Comparison of ENCODE assay signal across 14 mouse cellular contexts in genomic region chr5:97090034-97090784, GRCm38 (mm10). TPM values are rescaled to one million over a fixed set of nuclear protein-coding genes. Genes with fewer than 3 reads are reported as not detected.
DNase-seq lines count a peak whose midpoint lies in the region; ATAC-seq and TF ChIP-seq lines count a peak whose summit lies in the region.
"Had no signal": no experiment of that assay in that cellular context is flagged by ENCODE, and none has a peak within 500 bp of the region (broad histone marks: within the 10 kb centered on the region; RNA-seq: fewer than 3 reads in every experiment).

No protein-coding gene starts in this region.

- WGBS in liver, postnatal 0 days (ENCODE audit: insufficient replicate concordance): 83% methylated on average over 6 of the region's 6 CpGs
- 87% methylated on average over 6 of the region's 6 CpGs for WGBS in liver, embryonic 12.5 days (ENCODE audit: insufficient replicate concordance)

- no peaks in the 10 kb centered on the region; the same call in 1 of the 2 replicates for H3K4me1 ChIP-seq in liver, postnatal 0 days (ENCODE audit: insufficient read depth)
- peaks cover 7% of the 10 kb centered on the region; the same call in 1 of the 2 replicates for H3K4me1 ChIP-seq in liver, embryonic 12.5 days
- H3K4me1 ChIP-seq: neural tube, embryonic 13.5 days had no signal

- no peak for DNase-seq in liver, postnatal 0 days
- peak; percentile 13 to 49 for DNase-seq in kidney, postnatal 36 days
- DNase-seq in naive thymus-derived CD4-positive, alpha-beta T cell, adult 2 months (ENCODE audit: low read depth): peak; percentile 20
- no peak for DNase-seq in layer of hippocampus, adult 9-10 months (ENCODE audit: low spot score)
- DNase-seq: layer of hippocampus, postnatal 36 days; right cerebral cortex, postnatal 4 days; thymus, adult 2 months had no signal

- peak; percentile 33; the same call in 1 of the 2 replicates for ATAC-seq in liver, postnatal 0 days
- no peak for ATAC-seq in liver, embryonic 12.5 days
- ATAC-seq in activated CD4-positive, CD25-positive, alpha-beta regulatory T cell, adult 4 months: peak; percentile 90
- ATAC-seq in cerebellum, adult (ENCODE audit: insufficient number of reproducible peaks, low FRiP score, low TSS enrichment): no peak
- ATAC-seq: forebrain, embryonic 16.5 days had no signal

- H3K4me3 ChIP-seq in liver, postnatal 0 days (ENCODE audit: low read depth, low read length): no peak overlapping the region
- H3K4me3 ChIP-seq in liver, embryonic 12.5 days: no peak overlapping the region
- H3K4me3 ChIP-seq: heart, embryonic 12.5 days; neural tube, embryonic 13.5 days had no signal

- TF ChIP-seq EP300 in liver, postnatal 0 days (IDR thresholded peaks at IDR 0.05; ENCODE audit: low read depth): no peak

- peaks cover 47% of the 10 kb centered on the region for H3K36me3 ChIP-seq in liver, postnatal 0 days (replicated peaks; ENCODE audit: insufficient read depth, low read length)
- peaks cover 68% of the 10 kb centered on the region for H3K36me3 ChIP-seq in liver, embryonic 12.5 days

- H3K27me3 ChIP-seq in liver, postnatal 0 days (ENCODE audit: insufficient read depth, low read length): no peaks in the 10 kb centered on the region
- H3K27me3 ChIP-seq in liver, embryonic 12.5 days (replicated peaks): no peaks in the 10 kb centered on the region
- H3K27me3 ChIP-seq: heart, embryonic 12.5 days; neural tube, embryonic 13.5 days had no signal

- no peaks in the 10 kb centered on the region for H3K9me3 ChIP-seq in liver, postnatal 0 days (ENCODE audit: low read length)
- H3K9me3 ChIP-seq in liver, embryonic 12.5 days (replicated peaks): no peaks in the 10 kb centered on the region
- H3K9me3 ChIP-seq: heart, embryonic 12.5 days; neural tube, embryonic 13.5 days had no signal

- no peak overlapping the region for H3K9ac ChIP-seq in liver, postnatal 0 days (replicated peaks)
- no peak overlapping the region for H3K9ac ChIP-seq in liver, embryonic 12.5 days
- H3K9ac ChIP-seq: heart, embryonic 12.5 days; hindbrain, embryonic 14.5 days; neural tube, embryonic 13.5 days had no signal

- H3K27ac ChIP-seq in liver, postnatal 0 days (ENCODE audit: low read depth): no peak overlapping the region
- H3K27ac ChIP-seq in liver, embryonic 12.5 days: no peak overlapping the region
- H3K27ac ChIP-seq: hindbrain, embryonic 14.5 days; neural tube, embryonic 13.5 days had no signal

- no peak for TF ChIP-seq CTCF in liver, postnatal 0 days (IDR thresholded peaks at IDR 0.05; ENCODE audit: low read depth)

- H3K4me2 ChIP-seq in liver, postnatal 0 days (ENCODE audit: low read depth, low read length): no peak overlapping the region
- H3K4me2 ChIP-seq in liver, embryonic 12.5 days: no peak overlapping the region
- H3K4me2 ChIP-seq: heart, embryonic 12.5 days; hindbrain, embryonic 14.5 days; neural tube, embryonic 13.5 days had no signal

RNA-seq across cellular contexts. Expression of gene Paqr3, which starts 21.2 kb away (rescaled TPM):
- 1.9 TPM in 2 replicates for polyA plus RNA-seq in liver, postnatal 0 days (2015; fragmentation: Nextera tagmentation; extraction: Ambion mirVana)
- polyA plus RNA-seq in liver, embryonic 12.5 days (2016; fragmentation: Nextera tagmentation; extraction: Ambion mirVana): 1.3 and 1.8 TPM in 2 replicates
- polyA plus RNA-seq in activated CD4-positive, CD25-positive, alpha-beta regulatory T cell, adult 4 months (2017; shearing (Covaris generic)): 1 to 10 TPM; 1.5 to 2.0 TPM

Comparison
In these comparisons a context has a peak if more than half of its experiments do, and no peak if none do; other contexts are left out.
1. ATAC-seq: peak in liver, postnatal 0 days (single experiment) and activated CD4-positive, CD25-positive, alpha-beta regulatory T cell, adult 4 months (single experiment); none in liver, embryonic 12.5 days (single experiment) and cerebellum, adult (single experiment).
2. DNase-seq: peak in kidney, postnatal 36 days (2 of 2) and naive thymus-derived CD4-positive, alpha-beta T cell, adult 2 months (single experiment); none in liver, postnatal 0 days (single experiment) and layer of hippocampus, adult 9-10 months (single experiment).